Mouse (Mus musculus): ENCODE measurements around the gene Abcd3. TPM values are rescaled to one million over a fixed set of nuclear protein-coding genes. Genes with fewer than 3 reads are reported as not detected.

Abcd3 gene
- polyA plus RNA-seq (2017; shearing (Covaris generic)) = 10 to 100 TPM in 1 of 2 experiments, 1 to 10 TPM in 1; 9.1 to 18.4 TPM

GRCm38 (mm10) chr3:121814877-121815548 is at the start of gene Abcd3:
Abcd3 (minus strand) TSS chr3:121815302.

DNA sequence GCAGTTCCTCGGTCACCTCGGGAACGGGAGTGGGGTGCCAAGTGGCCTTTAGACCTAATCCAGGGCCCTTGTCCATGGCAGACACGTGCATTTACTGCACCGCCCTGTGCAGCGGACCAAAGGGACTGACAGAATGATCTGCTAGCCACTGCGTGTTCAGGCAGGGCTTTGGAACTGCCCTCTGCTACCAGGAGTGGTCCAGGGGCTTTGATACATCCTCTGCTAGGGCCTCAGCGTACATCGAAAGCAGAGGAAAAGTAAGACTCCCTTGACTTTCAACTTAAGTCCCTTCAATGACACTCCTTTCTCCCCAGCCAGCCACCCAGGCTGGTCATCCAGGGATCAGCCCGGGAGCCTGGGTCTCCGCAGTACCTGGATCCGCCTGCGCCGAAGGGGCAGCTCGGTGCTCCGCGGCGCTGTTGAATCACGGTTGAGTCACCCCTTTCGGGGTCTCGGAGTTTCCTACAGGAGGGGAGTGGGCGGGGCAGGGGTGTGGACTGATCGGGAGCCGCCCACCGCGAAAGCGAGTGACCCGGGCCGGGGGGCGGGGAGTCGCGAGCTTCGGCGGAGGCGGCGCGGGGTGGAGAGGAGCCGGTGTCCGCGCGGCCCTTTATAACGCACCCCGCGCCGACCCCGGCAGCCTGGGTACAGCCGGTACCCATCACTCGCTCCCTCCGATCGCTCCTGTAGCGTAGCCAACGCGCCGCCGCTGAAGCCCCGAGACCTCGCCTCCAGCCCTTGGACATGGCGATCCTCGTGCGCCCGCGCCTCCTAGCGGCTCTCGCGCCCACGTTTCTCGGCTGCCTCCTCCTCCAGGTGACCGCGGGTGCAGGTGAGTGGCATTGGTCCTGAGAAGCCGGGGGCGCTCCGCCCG is 91.9 kb downstream of the Abcd3 start, which contains the start of gene F3:
F3 (plus strand) TSS at position 567 of the 874 bp plus-strand sequence.

Other genes starting within 250 kb of the Abcd3 start
- not detected for gene 4930432M17Rik, start 144.5 kb downstream of the Abcd3 start, polyA plus RNA-seq (2017; shearing (Covaris generic))
- not detected for gene F3, start 91.8 kb downstream of the Abcd3 start, polyA plus RNA-seq (2017; shearing (Covaris generic))
- 1 to 10 TPM in 1 of 2 experiments, under 1 TPM in 1; 0.08 to 1.4 TPM for gene Arhgap29, start 137.2 kb upstream of the Abcd3 start, polyA plus RNA-seq (2017; shearing (Covaris generic))
- gene Abca4, start 229.1 kb upstream of the Abcd3 start, polyA plus RNA-seq (2017; shearing (Covaris generic)) = under 1 TPM in 1 of 2 experiments, not detected in 1; 0.43 TPM